Mouse (Mus musculus): ENCODE results near the gene Grm6. TPM values are rescaled to one million over a fixed set of nuclear protein-coding genes. Genes with fewer than 3 reads are reported as not detected.
A peak's percentile ranks its signal among the peaks of the same experiment; 100 is the strongest.

Gene Grm6
- polyA plus RNA-seq, 1 experiment from 2014 or later = not detected

DNA sequence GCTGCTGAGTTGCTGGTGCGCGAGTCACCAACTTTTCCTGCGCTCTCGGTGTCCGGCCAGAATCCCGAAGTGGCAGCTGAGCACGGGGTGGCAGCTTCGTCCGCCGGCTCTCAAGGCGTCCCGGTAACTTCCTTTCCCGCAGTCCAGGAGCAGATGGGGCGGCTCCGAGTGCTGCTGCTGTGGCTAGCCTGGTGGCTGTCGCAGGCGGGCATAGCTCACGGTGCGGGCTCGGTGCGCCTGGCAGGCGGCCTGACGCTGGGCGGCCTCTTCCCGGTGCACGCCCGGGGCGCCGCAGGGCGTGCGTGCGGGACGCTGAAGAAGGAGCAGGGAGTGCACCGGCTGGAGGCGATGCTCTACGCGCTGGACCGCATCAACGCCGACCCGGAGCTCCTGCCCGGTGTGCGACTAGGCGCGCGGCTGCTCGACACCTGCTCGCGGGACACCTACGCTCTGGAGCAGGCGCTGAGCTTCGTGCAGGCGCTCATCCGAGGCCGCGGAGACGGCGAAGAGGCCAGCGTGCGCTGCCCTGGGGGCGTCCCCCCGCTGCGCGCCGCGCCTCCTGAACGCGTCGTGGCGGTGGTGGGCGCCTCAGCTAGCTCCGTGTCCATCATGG is 610 bp downstream of the Grm6 start:
- peak; percentile 31 for ATAC-seq
- in situ Hi-C loops (cut with MboI; ENCODE audit: low pct_unique_long_range_greater_than_20kb) = no loop called here
- H3K27me3 ChIP-seq = peaks cover 62% of the 10 kb centered on the region
- TF ChIP-seq CTCF (IDR thresholded peaks at IDR 0.05) = no peak
- ChIA-PET POLR2A (no interaction called here), CTCF (no interaction called here)
- DNase-seq (ENCODE audit: low read depth, low spot score) = no peak

DNA sequence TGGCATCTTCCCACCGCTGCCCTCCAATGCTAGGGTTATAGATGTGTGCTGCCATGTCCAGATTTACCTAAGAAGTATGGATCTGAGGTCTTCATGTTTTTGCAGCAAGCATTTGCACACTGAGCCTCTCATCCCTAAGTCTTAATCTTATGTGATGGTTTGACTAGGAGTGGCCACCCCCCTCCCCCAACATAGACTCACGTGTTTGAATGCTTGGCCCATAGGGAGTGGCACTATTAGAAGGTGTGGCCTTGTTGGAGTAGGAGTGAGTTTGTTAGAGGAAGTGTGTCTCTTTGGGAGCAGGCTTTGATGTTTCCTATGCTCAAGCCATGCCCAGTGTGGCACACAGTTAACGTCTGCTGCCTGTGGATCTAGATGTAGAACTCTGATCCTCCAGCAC is 28.2 kb downstream of the Grm6 start:
- in situ Hi-C loops (cut with MboI; ENCODE audit: low pct_unique_long_range_greater_than_20kb) = no loop called here
- TF ChIP-seq CTCF (IDR thresholded peaks at IDR 0.05) = no peak
- ChIA-PET CTCF (no interaction called here), POLR2A (no interaction called here)
- ATAC-seq = no peak
- DNase-seq (ENCODE audit: low read depth, low spot score) = no peak
- no peaks in the 10 kb centered on the region for H3K27me3 ChIP-seq

DNA sequence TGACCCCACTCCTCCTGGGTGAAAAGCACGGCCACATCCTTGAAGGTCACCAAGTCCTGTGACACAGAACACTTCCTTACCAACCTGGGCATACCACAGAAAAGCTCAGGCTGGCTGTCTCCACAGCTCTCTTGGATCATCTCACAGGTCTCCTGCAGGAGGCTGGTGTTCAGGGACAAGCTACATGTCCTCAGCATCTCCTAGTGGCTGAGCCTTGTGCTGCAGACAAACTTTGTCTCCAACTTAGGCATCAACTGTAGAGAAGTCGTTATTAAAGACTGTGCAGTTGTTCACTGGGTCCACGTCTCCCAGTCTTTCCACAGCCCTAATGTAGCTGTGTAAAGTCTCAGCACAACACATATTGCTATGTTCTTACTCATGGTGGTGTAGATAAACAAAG is 33.3 kb downstream of the Grm6 start:
- ATAC-seq (no peak), DNase-seq (ENCODE audit: low read depth, low spot score) (no peak)
- ChIA-PET POLR2A (no interaction called here), CTCF (interaction anchor here (1.4 kb wide), 1 partner anchor 13 kb away, joined by 3 read pairs; no protein-coding TSS in a partner anchor)
- peaks cover 4% of the 10 kb centered on the region for H3K27me3 ChIP-seq
- no peak for TF ChIP-seq CTCF (IDR thresholded peaks at IDR 0.05)
- in situ Hi-C loops (cut with MboI; ENCODE audit: low pct_unique_long_range_greater_than_20kb) = no loop called here

DNA sequence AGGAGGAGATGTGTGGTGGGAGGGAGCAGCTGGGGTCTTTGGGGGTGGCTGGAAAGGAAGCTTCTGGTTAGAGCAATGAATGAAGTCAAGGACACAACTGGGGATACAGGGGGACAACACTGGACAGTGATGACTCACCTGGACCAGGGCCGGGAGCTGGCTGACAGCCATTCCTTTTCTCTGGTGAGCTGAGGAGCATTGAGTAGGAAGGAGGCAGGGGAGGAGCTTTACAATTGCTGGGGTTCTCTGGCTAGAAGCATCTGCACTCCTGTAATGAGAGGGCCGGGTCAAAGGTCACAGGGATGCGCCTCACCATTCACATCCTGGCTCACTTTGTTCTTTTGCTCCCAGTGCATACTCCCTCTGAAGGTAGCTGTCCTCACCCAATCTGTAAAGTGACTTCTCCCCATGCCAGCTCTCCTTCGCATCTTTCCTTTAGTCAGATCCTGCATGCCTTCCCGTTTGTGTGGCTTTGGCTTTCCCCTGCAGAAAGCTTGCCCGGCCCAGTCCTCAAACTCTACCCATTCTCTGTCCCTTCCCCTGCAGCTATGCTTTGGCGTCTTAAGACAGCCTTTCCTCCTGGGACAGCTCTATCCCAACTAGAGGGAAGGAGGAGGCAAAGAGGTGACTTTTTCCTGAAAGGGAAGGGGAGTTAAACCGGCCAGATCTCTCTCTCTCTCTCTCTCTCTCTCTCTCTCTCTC is 35.9 kb downstream of the Grm6 start:
- DNase-seq (ENCODE audit: low read depth, low spot score) (no peak), ATAC-seq (no peak)
- H3K27me3 ChIP-seq = peaks cover 5% of the 10 kb centered on the region
- ChIA-PET CTCF (interaction anchor here (1.2 kb wide), 1 partner anchor 11 kb away, joined by 3 read pairs; no protein-coding TSS in a partner anchor), POLR2A (no interaction called here)
- in situ Hi-C loops (cut with MboI; ENCODE audit: low pct_unique_long_range_greater_than_20kb) = no loop called here
- no peak for TF ChIP-seq CTCF (IDR thresholded peaks at IDR 0.05)

DNA sequence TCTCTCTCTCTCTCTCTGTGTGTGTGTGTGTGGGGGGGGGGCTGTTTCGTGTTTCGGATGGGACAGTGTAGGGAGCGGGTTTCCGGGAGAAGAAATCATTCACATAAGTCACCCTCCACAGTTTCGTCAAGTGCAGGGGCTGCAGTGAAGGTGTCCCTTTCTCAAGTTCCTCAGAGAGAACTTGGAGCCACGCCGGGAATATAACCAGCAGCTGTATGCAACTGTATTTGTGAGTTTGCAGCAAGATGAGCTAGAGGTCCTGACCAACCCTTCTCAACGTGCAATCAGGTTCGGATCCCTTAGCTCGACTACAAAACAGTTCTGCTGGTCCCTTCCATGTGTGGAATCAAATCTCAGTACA is 36.4 kb downstream of the Grm6 start:
- in situ Hi-C loops (cut with MboI; ENCODE audit: low pct_unique_long_range_greater_than_20kb) = no loop called here

DNA sequence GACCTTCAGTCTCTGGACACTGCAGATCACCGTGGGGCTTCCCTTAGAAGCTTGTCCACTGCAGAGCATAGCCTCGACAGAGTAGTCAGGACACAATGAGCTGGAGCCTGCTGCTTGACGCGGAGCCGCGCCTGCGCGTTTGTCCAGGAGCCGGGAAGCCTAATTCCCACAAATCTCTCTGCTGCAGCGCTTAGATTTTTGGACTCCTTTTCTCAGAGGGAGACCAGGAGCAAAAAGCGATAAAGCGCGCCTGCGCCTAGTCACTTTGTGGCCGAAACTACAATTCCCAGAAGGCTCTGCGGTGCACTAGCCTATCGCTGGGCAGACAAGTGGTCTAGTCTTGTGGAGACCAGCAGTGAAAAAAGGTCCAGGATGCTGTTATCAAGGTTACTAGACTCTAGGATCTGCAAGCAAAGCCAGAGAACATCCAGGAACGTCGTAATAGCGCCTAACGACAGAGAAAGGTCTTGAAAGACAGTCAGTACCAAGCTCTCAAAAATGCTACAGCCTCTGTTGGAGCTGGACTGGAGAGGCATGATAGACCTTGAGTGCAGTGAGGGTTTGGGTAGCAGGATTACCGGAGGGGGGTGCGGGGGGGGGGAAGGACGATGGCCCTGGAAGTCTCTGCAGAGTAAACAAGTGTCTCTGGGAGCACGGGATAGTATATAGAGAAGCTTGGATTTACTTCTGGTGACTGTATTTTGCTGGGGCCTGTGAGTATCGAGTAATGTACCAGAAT is 37.1 kb downstream of the Grm6 start, which contains the start of gene Zfp454:
TSS of gene Zfp454 (minus strand) at position 262 of the 739 bp plus-strand sequence.
- CTCF ChIA-PET = interaction anchor here (1.2 kb wide), 1 partner anchor 10 kb away, joined by 3 read pairs; no protein-coding TSS in a partner anchor
- in situ Hi-C loops (cut with MboI; ENCODE audit: low pct_unique_long_range_greater_than_20kb) = no loop called here

More for the DNA sequence above, 36.4 kb downstream of the Grm6 start:
- ATAC-seq (no peak), DNase-seq (ENCODE audit: low read depth, low spot score) (no peak)
- CTCF ChIA-PET = interaction anchor here (1.2 kb wide), 1 partner anchor 11 kb away, joined by 3 read pairs; no protein-coding TSS in a partner anchor
- H3K27me3 ChIP-seq = peaks cover 5% of the 10 kb centered on the region
- no peak for TF ChIP-seq CTCF (IDR thresholded peaks at IDR 0.05)
- POLR2A ChIA-PET = no interaction called here

DNA sequence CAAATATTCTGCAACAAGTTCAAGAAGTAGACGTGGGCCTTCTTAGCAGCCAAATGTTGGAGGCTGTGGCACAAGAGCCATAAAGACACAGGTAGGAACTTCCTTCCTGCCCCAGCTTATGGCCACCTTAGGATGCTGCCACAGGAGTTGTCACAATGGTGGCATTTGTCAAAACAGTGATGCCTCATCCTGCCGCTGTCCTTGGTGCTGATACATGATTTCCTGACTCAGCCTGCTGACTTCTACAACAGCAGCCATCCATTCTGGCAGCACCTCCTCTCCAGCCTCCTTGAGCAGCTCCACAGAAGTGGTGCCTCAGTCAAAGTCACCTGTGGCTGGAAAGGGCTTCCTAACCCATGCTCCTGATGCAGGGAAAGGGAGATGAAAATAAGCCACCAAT is 42.0 kb downstream of the Grm6 start:
- ATAC-seq (no peak), DNase-seq (ENCODE audit: low read depth, low spot score) (no peak)
- no peak for TF ChIP-seq CTCF (IDR thresholded peaks at IDR 0.05)
- POLR2A ChIA-PET = no interaction called here
- H3K27me3 ChIP-seq = peaks cover 5% of the 10 kb centered on the region
- in situ Hi-C loops (cut with MboI; ENCODE audit: low pct_unique_long_range_greater_than_20kb) = no loop called here
- CTCF ChIA-PET = no interaction called here

More for the DNA sequence above, 37.1 kb downstream of the Grm6 start, which contains the start of gene Zfp454:
- no peak for TF ChIP-seq CTCF (IDR thresholded peaks at IDR 0.05)
- POLR2A ChIA-PET = no interaction called here
- H3K27me3 ChIP-seq = peaks cover 5% of the 10 kb centered on the region
- ATAC-seq = peak; percentile 92
- DNase-seq (ENCODE audit: low read depth, low spot score) = peak; percentile 54

DNA sequence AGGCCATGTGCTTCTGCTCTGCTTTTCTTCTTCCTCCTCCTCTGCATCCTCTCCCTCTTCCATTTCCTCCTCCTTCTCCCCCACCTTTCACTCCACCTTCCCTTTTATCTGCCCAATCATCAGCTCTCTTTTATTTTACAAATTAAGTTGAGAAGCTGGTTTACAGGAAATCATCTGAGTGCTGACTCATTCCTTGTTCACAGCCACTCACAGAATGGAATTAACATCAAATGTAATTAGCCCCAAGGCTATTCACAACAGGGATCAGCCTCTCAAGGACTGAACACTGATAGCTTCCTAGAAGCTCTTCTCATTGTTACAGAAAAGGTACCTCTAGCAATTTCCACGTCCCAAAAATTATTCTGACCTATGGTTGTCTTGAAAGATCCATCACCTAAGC is 46.9 kb downstream of the Grm6 start:
- ChIA-PET CTCF (interaction anchor here (1.0 kb wide), 1 partner anchor 10 kb away, joined by 3 read pairs; the partner anchor contains the start of gene Zfp454), POLR2A (no interaction called here)
- in situ Hi-C loops (cut with MboI; ENCODE audit: low pct_unique_long_range_greater_than_20kb) = no loop called here
- H3K27me3 ChIP-seq = no peaks in the 10 kb centered on the region
- no peak for ATAC-seq
- no peak for DNase-seq (ENCODE audit: low read depth, low spot score)
- no peak for TF ChIP-seq CTCF (IDR thresholded peaks at IDR 0.05)

DNA sequence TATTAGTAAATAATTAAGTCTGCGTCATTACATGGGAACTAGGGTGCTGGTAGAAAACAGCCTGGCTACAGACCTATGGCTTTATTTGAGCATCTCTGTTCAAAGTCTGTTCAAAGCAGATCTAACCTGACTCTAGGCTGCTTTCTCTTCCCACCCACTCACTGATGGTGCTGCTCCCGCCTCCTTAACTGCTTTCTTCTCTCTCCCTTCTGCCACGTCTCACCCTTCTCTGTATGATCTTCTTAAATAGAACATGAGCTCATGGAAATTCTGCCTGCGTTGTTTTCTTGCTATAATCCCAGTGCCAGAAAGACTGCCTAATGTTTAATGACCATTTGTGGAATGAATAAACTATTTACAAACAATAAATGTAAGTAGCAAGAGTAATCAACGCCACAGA is 57.7 kb downstream of the Grm6 start:
- ATAC-seq = no peak
- DNase-seq (ENCODE audit: low read depth, low spot score) = no peak
- CTCF ChIA-PET = interaction anchor here (1.8 kb wide), 1 partner anchor 14 kb away, joined by 5 read pairs; no protein-coding TSS in a partner anchor

DNA sequence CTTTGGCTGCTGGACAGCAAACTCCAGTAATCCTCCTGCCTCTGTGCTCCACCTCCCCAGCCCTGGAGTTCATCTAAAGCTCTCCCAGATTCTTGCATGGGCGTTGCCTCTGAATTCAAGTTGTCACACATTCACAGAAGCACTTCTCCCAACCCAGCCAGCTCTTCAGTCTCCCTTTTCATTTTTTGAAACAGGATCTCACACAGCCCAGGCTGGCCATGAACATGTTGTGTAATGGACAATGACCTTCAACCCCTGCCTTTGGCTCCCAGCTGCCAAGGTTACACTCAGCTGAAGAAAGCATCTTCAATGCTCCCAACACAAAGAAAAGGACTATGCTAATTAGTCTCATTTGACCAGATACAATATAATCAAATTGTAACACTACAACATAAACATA is 62.8 kb downstream of the Grm6 start:
- no peaks in the 10 kb centered on the region for H3K27me3 ChIP-seq
- DNase-seq (ENCODE audit: low read depth, low spot score) = no peak
- TF ChIP-seq CTCF (IDR thresholded peaks at IDR 0.05) = no peak
- ChIA-PET CTCF (interaction anchor here (0.9 kb wide), 1 partner anchor 14 kb away, joined by 3 read pairs; no protein-coding TSS in a partner anchor), POLR2A (no interaction called here)
- no peak for ATAC-seq
- in situ Hi-C loops (cut with MboI; ENCODE audit: low pct_unique_long_range_greater_than_20kb) = no loop called here

More for the DNA sequence above, 57.7 kb downstream of the Grm6 start:
- H3K27me3 ChIP-seq = no peaks in the 10 kb centered on the region
- TF ChIP-seq CTCF (IDR thresholded peaks at IDR 0.05) = no peak
- POLR2A ChIA-PET = interaction anchor here (0.5 kb wide), 1 partner anchor 595 kb away, joined by 3 read pairs; no protein-coding TSS in a partner anchor
- in situ Hi-C loops (cut with MboI; ENCODE audit: low pct_unique_long_range_greater_than_20kb) = no loop called here

DNA sequence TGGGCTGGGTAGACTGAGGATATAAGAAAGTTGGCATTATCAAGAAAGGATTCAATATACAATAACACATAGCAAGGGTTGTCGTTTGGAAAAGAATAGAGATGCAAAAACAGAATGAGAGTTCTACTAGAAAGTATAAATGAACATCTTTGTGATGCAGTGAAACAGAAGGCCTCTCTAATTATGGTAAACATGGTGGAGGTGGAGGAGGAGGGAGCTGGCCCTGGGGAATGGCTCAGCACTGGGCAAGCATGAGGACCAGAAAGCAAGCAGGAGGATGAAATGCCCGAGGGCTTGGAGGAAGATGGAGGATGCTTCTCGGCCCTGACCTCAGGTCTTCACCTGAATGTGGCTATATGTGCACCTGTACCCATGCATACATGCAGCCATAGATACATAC is 64.0 kb downstream of the Grm6 start:
- ChIA-PET POLR2A (no interaction called here), CTCF (no interaction called here)
- no peaks in the 10 kb centered on the region for H3K27me3 ChIP-seq
- ATAC-seq (no peak), DNase-seq (ENCODE audit: low read depth, low spot score) (no peak)
- in situ Hi-C loops (cut with MboI; ENCODE audit: low pct_unique_long_range_greater_than_20kb) = no loop called here
- no peak for TF ChIP-seq CTCF (IDR thresholded peaks at IDR 0.05)

Other genes with a start within 250 kb of the Grm6 start
- gene Adamts2, start 248.6 kb upstream of the Grm6 start, polyA plus RNA-seq (2021) = 1.7 TPM
- gene Zfp354c, start 23.0 kb upstream of the Grm6 start, polyA plus RNA-seq (2021) = 21.1 TPM
- 4.0 TPM for gene Zfp879, start 9.1 kb upstream of the Grm6 start, polyA plus RNA-seq (2021)
- gene Zfp454, start 37.0 kb downstream of the Grm6 start, polyA plus RNA-seq (2021) = 3.9 TPM
- 10.7 TPM for gene Zfp2, start 65.5 kb downstream of the Grm6 start, polyA plus RNA-seq (2021)
- gene Zfp354b, start 80.9 kb downstream of the Grm6 start, polyA plus RNA-seq (2021) = 2.0 TPM
- not detected for gene 4933414I15Rik, start 93.1 kb downstream of the Grm6 start, polyA plus RNA-seq (2021)
- not detected for gene Prop1, start 103.1 kb downstream of the Grm6 start, polyA plus RNA-seq (2021)
- not detected for gene Olfr1378, start 115.8 kb downstream of the Grm6 start, polyA plus RNA-seq (2021)
- gene Olfr1377, start 131.3 kb downstream of the Grm6 start, polyA plus RNA-seq (2021) = not detected
- gene Olfr51, start 152.9 kb downstream of the Grm6 start, polyA plus RNA-seq (2021) = not detected
- gene Olfr54, start 163.6 kb downstream of the Grm6 start, polyA plus RNA-seq (2021) = not detected
- gene Olfr1375, start 197.4 kb downstream of the Grm6 start, polyA plus RNA-seq (2021) = not detected
- gene Zfp354a, start 208.6 kb downstream of the Grm6 start, polyA plus RNA-seq (2021) = 9.1 TPM

All from Patski (cell line).